Mouse (Mus musculus) C2C12 (cell line): ENCODE measurements around the gene Taar7d.

Experiments used
- CEBPB ChIP-seq: IDR thresholded peaks from one replicate; pipeline ENCODE4 v1.6.1; 2011; ENCODE audit warnings: low read depth, mild to moderate bottlenecking, control low read depth, moderate library complexity
- CTCF ChIP-seq: IDR thresholded peaks from one replicate; pipeline ENCODE4 v1.5.1; 2011; ENCODE audit not compliant: control insufficient read depth, insufficient read depth, insufficient read length
- MAX ChIP-seq: IDR thresholded peaks from one replicate; pipeline ENCODE4 v1.6.1; 2011; ENCODE audit warnings: mild to moderate bottlenecking, control low read depth
- MYOD1 ChIP-seq: IDR thresholded peaks from one replicate; pipeline ENCODE4 v1.6.1; 2011; ENCODE audit warnings: low read depth; ENCODE audit not compliant: control insufficient read depth, insufficient read length
- MYOG ChIP-seq: IDR thresholded peaks from one replicate; pipeline ENCODE4 v1.6.1; 2011; ENCODE audit not compliant: control insufficient read depth, insufficient read length; ENCODE audit errors: extremely low read depth

- no peak for TF ChIP-seq MYOG
- no peak for TF ChIP-seq CTCF
- no peak for TF ChIP-seq MAX
- TF ChIP-seq CEBPB: no peak
- no peak for TF ChIP-seq MYOD1
Measured at GRCm38 (mm10) chr10:23985546-23985945, 41.5 kb upstream of the Taar7d start, which contains the start of gene Taar6.
